Mouse (Mus musculus) right cerebral cortex, postnatal 36 days (tissue): ENCODE data around the gene C1rb.
"Not testable (repeated sequence)": the region's sequence is repeated elsewhere in the genome, so short reads cannot be mapped to it uniquely, and the experiment has no call there.

Experiments used
- DNase-seq, 2 experiments: peaks; one replicate each; pipeline ENCODE4 v3.0.0; 2022; ENCODE audit warnings: low spot score in 2 of 2, mixed read lengths in 1 of 2

Gene C1rb

DNA sequence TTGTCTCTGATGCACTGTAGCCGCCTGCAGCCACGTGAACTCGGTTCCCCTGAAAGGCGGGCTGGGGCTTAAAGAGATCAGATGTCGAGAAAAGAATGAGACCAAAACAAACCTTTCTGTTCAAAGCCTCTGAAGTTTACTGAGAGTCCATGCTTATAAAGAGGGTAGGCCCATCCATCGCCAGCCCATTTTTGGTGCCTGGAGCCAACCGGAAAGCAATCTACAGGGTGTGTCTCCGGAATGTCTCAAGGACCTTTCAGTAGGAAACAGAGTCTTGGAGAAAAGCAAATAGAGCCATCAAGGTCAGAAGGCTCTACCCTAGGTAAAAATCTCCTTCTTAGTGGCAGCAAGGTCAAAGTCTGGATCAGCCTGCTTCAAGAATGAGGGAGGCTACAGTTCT, 23.0 kb downstream of the C1rb start:
- no peak for DNase-seq

- DNase-seq = no peak
These were observed 31.9 kb downstream of the C1rb start for GRCm38 (mm10) chr6:124602031-124602430.

GRCm38 (mm10) chr6:124625612-124626011, 55.5 kb downstream of the C1rb start:
- DNase-seq = no peak

DNA sequence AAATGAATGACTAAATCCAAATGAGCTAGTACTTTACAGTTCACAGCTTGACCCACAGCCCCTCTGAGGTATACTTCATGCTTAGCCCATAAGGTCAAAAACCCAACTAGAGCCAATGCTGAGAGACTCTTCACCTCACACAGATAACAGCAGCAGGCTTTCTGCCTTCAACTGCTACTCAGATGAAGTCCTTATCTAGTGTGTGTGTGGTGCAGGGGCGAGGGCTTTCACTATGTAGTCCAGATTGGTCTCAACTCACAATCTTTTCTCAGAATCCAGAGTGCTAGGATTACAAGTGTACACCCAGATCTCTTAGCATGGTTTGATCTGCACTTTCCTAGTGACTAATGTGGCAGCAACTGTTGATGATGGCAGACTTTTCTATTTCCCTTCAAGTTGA, 56.1 kb downstream of the C1rb start:
- not testable (repeated sequence) for DNase-seq

- DNase-seq = no peak
These were observed 60.7 kb downstream of the C1rb start for GRCm38 (mm10) chr6:124630763-124631162.
